Mouse (Mus musculus) lung, adult 2 months (tissue): Measurements from ENCODE around the gene Nacc2. TPM values are rescaled to one million over a fixed set of nuclear protein-coding genes. Genes with fewer than 3 reads are reported as not detected.
A peak's percentile ranks its signal among the peaks of the same experiment; 100 is the strongest.

ENCODE experiments used
- DNase-seq: peaks from one replicate; pipeline ENCODE4 v3.0.0; 2022
- H3K4me1 ChIP-seq: fragments of 200-500 bp; 2 replicates; pipeline ENCODE4 v1.6.1; 2011; ENCODE audit warnings: low read length; ENCODE audit not compliant: control insufficient read depth, insufficient read depth
- H3K4me3 ChIP-seq: fragments of 200-500 bp; replicated peaks from 2 replicates; pipeline ENCODE3; 2011; ENCODE audit warnings: low read depth, mild to moderate bottlenecking, control low read depth, low read length; ENCODE audit errors: extremely low read depth
- CTCF ChIP-seq: fragments of 200-500 bp; IDR thresholded peaks from 2 replicates; pipeline ENCODE4 v1.5.1; 2011; ENCODE audit warnings: mild to moderate bottlenecking, low read length, control low read depth; ENCODE audit not compliant: insufficient read depth
- POLR2A ChIP-seq: fragments of 200-500 bp; IDR thresholded peaks from 2 replicates; pipeline ENCODE4 v1.6.1; 2011; ENCODE audit warnings: low read depth, mild to moderate bottlenecking, control low read depth, low read length, borderline replicate concordance; ENCODE audit errors: extremely low read depth
- WGBS: fragments of 180-500 bp; shearing (Covaris S2); methylation state at CpG from one replicate; pipeline ENCODE4 v1.1.7; 2018; 5-methylcytosine and 5-hydroxymethylcytosine counted together
- polyA plus RNA-seq: library from polyadenylated mRNA; depleted of rRNA; stranded (reverse); fragments of >200 nt; gene quantifications from 2 replicates; pipeline ENCODE4 v1.2.3, GENCODE M21; 2012; rRNA removed

The Nacc2 gene
- 26.3 and 36.5 TPM in 2 replicates for polyA plus RNA-seq

- H3K4me3 ChIP-seq, result peak within 1 kb of the TSS; percentile 88
- no peak for DNase-seq
- TF ChIP-seq POLR2A, result no peak
- TF ChIP-seq CTCF, result no peak
- WGBS, result 19% methylated on average over 9 of the region's 9 CpGs
- H3K4me1 ChIP-seq, result peaks cover 6% of the 10 kb centered on the region; the same call in 1 of the 2 replicates
These were observed at the start of gene Nacc2 for GRCm38 (mm10) chr2:26123079-26123648. TSS of gene Nacc2 (minus strand) at chr2:26123220.

DNA sequence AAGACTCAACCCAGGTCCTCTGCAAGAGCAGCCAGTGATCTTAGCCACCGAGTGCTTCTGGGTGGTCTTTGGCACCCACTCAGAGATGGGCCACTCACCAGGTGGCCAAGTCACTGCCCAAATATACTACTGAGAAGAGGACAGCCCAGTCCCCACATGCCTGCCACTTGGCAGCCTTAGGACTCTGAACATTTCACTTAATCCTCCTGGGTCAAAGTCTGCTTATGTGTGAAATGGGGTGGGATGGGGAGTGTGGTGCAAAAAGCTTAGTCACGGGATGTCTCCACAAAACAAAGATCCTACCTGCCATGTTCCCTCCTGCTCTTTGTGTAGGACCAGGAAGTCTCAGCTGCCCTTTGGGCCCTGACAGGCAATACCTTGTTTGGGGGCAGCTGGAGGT, 49.1 kb upstream of the Nacc2 start:
- Histone ChIP-seq H3K4me1 (no peaks in the 10 kb centered on the region), H3K4me3 (no peak overlapping the region)
- WGBS, result 72% methylated on average over 2 of the region's 2 CpGs
- TF ChIP-seq CTCF, result no peak
- no peak for TF ChIP-seq POLR2A
- DNase-seq, result no peak

GRCm38 (mm10) chr2:26170376-26170775, 47.4 kb upstream of the Nacc2 start:
- H3K4me1 ChIP-seq, result no peaks in the 10 kb centered on the region
- no peak for DNase-seq
- TF ChIP-seq POLR2A (no peak), CTCF (no peak)
- 57% methylated on average over 2 of the region's 2 CpGs for WGBS
- no peak overlapping the region for H3K4me3 ChIP-seq

DNA sequence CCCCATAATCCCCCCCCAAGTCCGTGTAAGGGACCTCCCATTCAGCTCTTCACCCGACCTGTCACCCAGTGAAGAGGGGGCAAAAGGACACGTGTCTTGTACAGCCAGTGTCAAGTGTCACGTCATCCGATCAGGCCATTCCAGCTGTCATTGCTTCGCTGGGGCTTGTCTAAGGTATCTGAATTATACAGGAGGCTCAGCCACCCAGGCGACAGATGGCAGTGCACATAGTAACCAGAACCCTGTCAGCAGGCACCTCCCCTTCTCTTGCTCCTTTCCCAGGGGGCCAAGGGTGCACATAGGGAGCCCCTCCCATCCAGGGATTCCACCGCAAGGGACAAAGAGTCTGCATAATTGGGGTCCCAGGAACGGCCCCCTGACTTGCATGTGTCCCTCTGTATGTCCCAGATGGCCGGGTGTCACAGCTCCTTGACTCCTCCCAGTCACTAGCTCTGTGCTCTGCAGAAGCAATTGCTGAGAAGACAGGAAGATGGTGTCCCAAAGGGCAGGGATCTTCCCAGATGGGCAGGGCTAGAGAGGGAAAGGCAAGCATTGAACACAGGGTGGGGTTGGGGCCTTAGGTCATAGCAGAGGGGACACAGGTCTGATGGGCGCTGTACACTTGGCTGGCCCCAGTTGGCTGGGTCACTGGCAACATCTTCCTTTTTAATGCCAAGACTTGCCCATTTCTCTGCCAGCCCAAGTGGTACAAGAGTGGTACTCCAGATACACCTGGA, 46.0 kb upstream of the Nacc2 start:
- 29% methylated on average over 11 of the region's 11 CpGs for WGBS
- TF ChIP-seq POLR2A (no peak), CTCF (no peak)
- Histone ChIP-seq H3K4me3 (no peak overlapping the region), H3K4me1 (no peaks in the 10 kb centered on the region)
- no peak for DNase-seq

- Histone ChIP-seq H3K4me1 (no peaks in the 10 kb centered on the region), H3K4me3 (no peak overlapping the region)
- DNase-seq, result no peak
- WGBS, result 66% methylated on average over 3 of the region's 3 CpGs
- TF ChIP-seq CTCF, result no peak
- no peak for TF ChIP-seq POLR2A
These were observed 43.9 kb upstream of the Nacc2 start for GRCm38 (mm10) chr2:26166890-26167289.

DNA sequence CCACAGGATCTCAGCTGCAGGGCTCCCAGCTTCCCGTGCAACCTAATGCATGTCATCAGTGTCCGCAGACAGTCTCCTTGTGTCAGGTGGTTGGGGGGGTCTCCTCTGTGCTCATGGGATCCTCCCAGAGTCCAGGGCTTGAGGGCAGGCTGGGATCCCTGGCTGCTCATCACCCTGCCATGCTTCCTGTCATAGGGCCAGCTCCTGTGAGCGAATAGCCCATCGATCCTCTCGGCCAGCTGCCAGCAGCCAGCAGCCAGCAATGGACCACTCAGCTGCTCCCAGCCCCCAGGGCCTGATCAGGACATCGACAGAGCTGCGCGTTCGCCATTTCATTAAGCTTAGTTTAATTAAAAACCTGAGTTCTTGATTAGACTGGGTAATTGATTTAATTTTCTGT, 35.0 kb upstream of the Nacc2 start:
- H3K4me3 ChIP-seq, result no peak overlapping the region
- DNase-seq, result no peak
- H3K4me1 ChIP-seq, result no peaks in the 10 kb centered on the region
- 84% methylated on average over 9 of the region's 9 CpGs for WGBS
- TF ChIP-seq POLR2A (no peak), CTCF (no peak)

- TF ChIP-seq POLR2A, result no peak
- TF ChIP-seq CTCF, result no peak
- DNase-seq, result no peak
- Histone ChIP-seq H3K4me3 (no peak overlapping the region), H3K4me1 (no peaks in the 10 kb centered on the region)
- 68% methylated on average over 10 of the region's 10 CpGs for WGBS
These were observed 33.4 kb upstream of the Nacc2 start for GRCm38 (mm10) chr2:26156191-26156977.

- 43% methylated on average over 3 of the region's 3 CpGs for WGBS
- TF ChIP-seq POLR2A (no peak), CTCF (no peak)
- H3K4me3 ChIP-seq, result no peak overlapping the region
- no peaks in the 10 kb centered on the region for H3K4me1 ChIP-seq
- DNase-seq, result no peak
These were observed 32.7 kb upstream of the Nacc2 start for GRCm38 (mm10) chr2:26155737-26156136.

DNA sequence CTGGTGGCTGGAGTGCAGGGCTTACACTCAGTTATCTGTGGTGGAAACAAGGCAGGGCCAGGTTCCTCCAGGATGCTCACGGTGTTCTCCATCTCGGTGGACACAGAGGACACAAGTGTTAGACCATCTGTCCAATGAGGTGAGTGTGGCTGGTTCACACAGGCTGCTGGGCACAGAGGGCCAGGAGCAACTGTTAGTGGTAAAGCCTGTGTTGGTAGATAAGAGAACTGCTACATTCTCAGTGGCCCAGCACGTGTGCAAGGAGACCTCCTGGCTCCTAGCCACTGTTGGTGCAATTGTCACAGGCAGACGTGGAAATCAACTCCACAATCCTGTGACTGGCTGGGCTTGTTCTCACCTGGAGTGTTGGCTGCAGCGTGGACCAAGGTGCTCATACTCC, 31.6 kb upstream of the Nacc2 start:
- TF ChIP-seq POLR2A (no peak), CTCF (no peak)
- Histone ChIP-seq H3K4me1 (no peaks in the 10 kb centered on the region), H3K4me3 (no peak overlapping the region)
- DNase-seq, result no peak
- WGBS, result 52% methylated on average over 5 of the region's 5 CpGs
